Mouse (Mus musculus): ENCODE data around the gene Acp2.

GRCm38 (mm10) chr2:91179825-91180224 is 22.9 kb upstream of the Acp2 start:
- no peak for TF ChIP-seq CTCF (IDR thresholded peaks at IDR 0.05; ENCODE audit: low read depth, low read length)
- TF ChIP-seq POLR2A (IDR thresholded peaks at IDR 0.05; ENCODE audit: insufficient read depth, low read length): no peak
